Mouse (Mus musculus): ENCODE data around the gene Znrd1. TPM values are rescaled to one million over a fixed set of nuclear protein-coding genes. Genes with fewer than 3 reads are reported as not detected.

Znrd1 gene
- polyA plus RNA-seq, 1 experiment = 0.48 TPM

GRCm38 (mm10) chr17:36938056-36938455 is 20.3 kb downstream of the Znrd1 start:
- H3K9me3 ChIP-seq (ENCODE audit: control insufficient read depth, low read length) = no peaks in the 10 kb centered on the region
- H3K4me1 ChIP-seq (ENCODE audit: control insufficient read depth) = no peaks in the 10 kb centered on the region
- no peak overlapping the region for H3K4me3 ChIP-seq (replicated peaks)
- peaks cover 35% of the 10 kb centered on the region for H3K27me3 ChIP-seq (ENCODE audit: control insufficient read depth)
- TF ChIP-seq TAL1 (IDR thresholded peaks at IDR 0.05; ENCODE audit: low read length) (no peak), GATA1 (IDR thresholded peaks at IDR 0.05; ENCODE audit: low read length) (no peak)
- H3K36me3 ChIP-seq (ENCODE audit: control insufficient read depth) = no peaks in the 10 kb centered on the region

GRCm38 (mm10) chr17:36931806-36932205 is 26.6 kb downstream of the Znrd1 start:
- H3K9me3 ChIP-seq (ENCODE audit: control insufficient read depth, low read length) = no peaks in the 10 kb centered on the region
- H3K36me3 ChIP-seq (ENCODE audit: control insufficient read depth) = no peaks in the 10 kb centered on the region
- no peak overlapping the region for H3K4me3 ChIP-seq (replicated peaks)
- no peaks in the 10 kb centered on the region for H3K4me1 ChIP-seq (ENCODE audit: control insufficient read depth)
- no peaks in the 10 kb centered on the region for H3K27me3 ChIP-seq (ENCODE audit: control insufficient read depth)
- no peak for TF ChIP-seq TAL1 (IDR thresholded peaks at IDR 0.05; ENCODE audit: low read length)
- no peak for TF ChIP-seq GATA1 (IDR thresholded peaks at IDR 0.05; ENCODE audit: low read length)

GRCm38 (mm10) chr17:36931130-36931529 is 27.2 kb downstream of the Znrd1 start:
- no peaks in the 10 kb centered on the region for H3K36me3 ChIP-seq (ENCODE audit: control insufficient read depth)
- H3K27me3 ChIP-seq (ENCODE audit: control insufficient read depth) = no peaks in the 10 kb centered on the region
- no peak for TF ChIP-seq GATA1 (IDR thresholded peaks at IDR 0.05; ENCODE audit: low read length)
- no peak for TF ChIP-seq TAL1 (IDR thresholded peaks at IDR 0.05; ENCODE audit: low read length)
- H3K4me3 ChIP-seq (replicated peaks) = no peak overlapping the region
- H3K4me1 ChIP-seq (ENCODE audit: control insufficient read depth) = no peaks in the 10 kb centered on the region
- no peaks in the 10 kb centered on the region for H3K9me3 ChIP-seq (ENCODE audit: control insufficient read depth, low read length)

- Histone ChIP-seq H3K9me3 (ENCODE audit: control insufficient read depth, low read length) (no peaks in the 10 kb centered on the region), H3K4me1 (ENCODE audit: control insufficient read depth) (no peaks in the 10 kb centered on the region), H3K36me3 (ENCODE audit: control insufficient read depth) (no peaks in the 10 kb centered on the region), H3K27me3 (ENCODE audit: control insufficient read depth) (no peaks in the 10 kb centered on the region), H3K4me3 (replicated peaks) (no peak overlapping the region)
- TF ChIP-seq GATA1 (IDR thresholded peaks at IDR 0.05; ENCODE audit: low read length) (no peak), TAL1 (IDR thresholded peaks at IDR 0.05; ENCODE audit: low read length) (no peak)
Observed at GRCm38 (mm10) chr17:36930233-36930632, 28.1 kb downstream of the Znrd1 start.

- Histone ChIP-seq H3K4me3 (replicated peaks) (no peak overlapping the region), H3K27me3 (ENCODE audit: control insufficient read depth) (no peaks in the 10 kb centered on the region), H3K9me3 (ENCODE audit: control insufficient read depth, low read length) (no peaks in the 10 kb centered on the region), H3K4me1 (ENCODE audit: control insufficient read depth) (no peaks in the 10 kb centered on the region), H3K36me3 (ENCODE audit: control insufficient read depth) (no peaks in the 10 kb centered on the region)
- TF ChIP-seq GATA1 (IDR thresholded peaks at IDR 0.05; ENCODE audit: low read length) (no peak), TAL1 (IDR thresholded peaks at IDR 0.05; ENCODE audit: low read length) (no peak)
Observed at GRCm38 (mm10) chr17:36929236-36929932, 29.0 kb downstream of the Znrd1 start.

GRCm38 (mm10) chr17:36927496-36928120 is 30.8 kb downstream of the Znrd1 start:
- no peak for TF ChIP-seq GATA1 (IDR thresholded peaks at IDR 0.05; ENCODE audit: low read length)
- TF ChIP-seq TAL1 (IDR thresholded peaks at IDR 0.05; ENCODE audit: low read length) = no peak
- H3K4me1 ChIP-seq (ENCODE audit: control insufficient read depth) = no peaks in the 10 kb centered on the region
- H3K36me3 ChIP-seq (ENCODE audit: control insufficient read depth) = no peaks in the 10 kb centered on the region
- no peaks in the 10 kb centered on the region for H3K9me3 ChIP-seq (ENCODE audit: control insufficient read depth, low read length)
- H3K4me3 ChIP-seq (replicated peaks) = no peak overlapping the region
- peaks cover 3% of the 10 kb centered on the region; the same call in 1 of the 2 replicates for H3K27me3 ChIP-seq (ENCODE audit: control insufficient read depth)

GRCm38 (mm10) chr17:36923491-36923890 is 34.9 kb downstream of the Znrd1 start:
- Histone ChIP-seq H3K36me3 (ENCODE audit: control insufficient read depth) (no peaks in the 10 kb centered on the region), H3K4me1 (ENCODE audit: control insufficient read depth) (no peaks in the 10 kb centered on the region), H3K27me3 (ENCODE audit: control insufficient read depth) (peaks cover 6% of the 10 kb centered on the region; the same call in 1 of the 2 replicates), H3K9me3 (ENCODE audit: control insufficient read depth, low read length) (no peaks in the 10 kb centered on the region), H3K4me3 (replicated peaks) (no peak overlapping the region)
- TF ChIP-seq GATA1 (IDR thresholded peaks at IDR 0.05; ENCODE audit: low read length) = no peak
- no peak for TF ChIP-seq TAL1 (IDR thresholded peaks at IDR 0.05; ENCODE audit: low read length)

- H3K4me1 ChIP-seq (ENCODE audit: control insufficient read depth) = no peaks in the 10 kb centered on the region
- H3K4me3 ChIP-seq (replicated peaks) = no peak overlapping the region
- H3K9me3 ChIP-seq (ENCODE audit: control insufficient read depth, low read length) = no peaks in the 10 kb centered on the region
- H3K36me3 ChIP-seq (ENCODE audit: control insufficient read depth) = no peaks in the 10 kb centered on the region
- TF ChIP-seq GATA1 (IDR thresholded peaks at IDR 0.05; ENCODE audit: low read length) (no peak), TAL1 (IDR thresholded peaks at IDR 0.05; ENCODE audit: low read length) (no peak)
- peaks cover 6% of the 10 kb centered on the region; the same call in 1 of the 2 replicates for H3K27me3 ChIP-seq (ENCODE audit: control insufficient read depth)
Observed at GRCm38 (mm10) chr17:36922715-36923114, 35.6 kb downstream of the Znrd1 start.

- TF ChIP-seq TAL1 (IDR thresholded peaks at IDR 0.05; ENCODE audit: low read length) (no peak), GATA1 (IDR thresholded peaks at IDR 0.05; ENCODE audit: low read length) (no peak)
- Histone ChIP-seq H3K9me3 (ENCODE audit: control insufficient read depth, low read length) (no peaks in the 10 kb centered on the region), H3K27me3 (ENCODE audit: control insufficient read depth) (peaks cover 6% of the 10 kb centered on the region; the same call in 1 of the 2 replicates), H3K36me3 (ENCODE audit: control insufficient read depth) (no peaks in the 10 kb centered on the region), H3K4me1 (ENCODE audit: control insufficient read depth) (no peaks in the 10 kb centered on the region), H3K4me3 (replicated peaks) (no peak overlapping the region)
Observed at GRCm38 (mm10) chr17:36920239-36920638, 38.1 kb downstream of the Znrd1 start.
